In the genomic region with DNA sequence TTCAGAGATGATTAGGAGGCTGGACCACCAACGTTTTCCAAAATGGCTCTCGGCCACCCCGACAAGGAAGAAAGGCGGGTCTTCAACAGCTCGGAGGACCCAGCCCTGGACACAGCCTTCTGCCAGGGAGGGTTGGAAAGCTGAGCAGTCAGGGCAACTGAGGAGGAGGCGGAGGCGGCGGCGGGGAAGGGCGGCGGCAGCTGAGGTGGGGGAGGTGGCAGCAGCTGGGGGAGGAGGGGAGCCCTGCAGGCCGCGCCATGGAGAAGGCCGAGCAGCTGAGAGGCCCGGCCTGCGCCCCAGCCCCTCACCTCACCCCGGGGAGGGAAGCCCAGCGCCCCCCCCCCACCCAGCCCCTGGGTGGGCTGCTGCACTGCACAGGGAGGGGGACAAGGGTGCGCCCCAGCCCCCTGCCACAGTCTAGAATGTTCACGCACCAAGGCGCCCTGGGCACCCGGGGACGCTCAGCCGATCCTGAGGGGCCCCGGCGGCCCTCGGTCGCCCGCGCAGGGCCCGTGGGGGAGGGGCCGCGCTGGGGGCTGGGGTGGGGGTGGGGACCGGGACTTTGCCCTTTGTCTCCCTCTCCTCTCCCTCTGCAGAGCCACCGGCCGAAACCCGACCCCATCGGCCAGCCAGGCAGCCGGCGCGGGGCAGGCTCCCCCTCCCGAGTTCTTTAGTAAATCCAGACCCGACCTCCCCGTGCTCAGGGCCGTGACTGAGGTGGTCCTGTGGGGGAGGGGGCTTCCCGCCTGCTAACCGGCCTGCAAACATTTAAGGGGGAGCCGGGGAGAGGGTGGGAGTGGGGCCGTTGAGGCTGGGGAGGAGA, we compare ENCODE assay signal across 8 mouse cellular contexts. TPM values are rescaled to one million over a fixed set of nuclear protein-coding genes. Genes with fewer than 3 reads are reported as not detected.
A peak's percentile ranks its signal among the peaks of the same experiment; 100 is the strongest.
DNase-seq lines count a peak whose midpoint lies in the region; ATAC-seq lines count a peak whose summit lies in the region.

No protein-coding gene starts in this region.

- no peak for DNase-seq in kidney, adult 11 months
- peak; percentile 91 for DNase-seq in embryo, embryonic 10 days (ENCODE audit: low spot score)
- DNase-seq in right cerebral cortex, postnatal 4 days: peak; percentile 57
- DNase-seq in thymus, postnatal 0 days (ENCODE audit: low spot score): no peak
- DNase-seq in thymus, postnatal 25 days: no peak

- H3K27me3 ChIP-seq in kidney, embryonic 15.5 days: no peaks in the 10 kb centered on the region
- no peaks in the 10 kb centered on the region for H3K27me3 ChIP-seq in heart, embryonic 14.5 days (ENCODE audit: control insufficient read depth, insufficient read depth, low read length)
- H3K27me3 ChIP-seq in limb, embryonic 15.5 days: no peaks in the 10 kb centered on the region

- peaks cover 25% of the 10 kb centered on the region for H3K36me3 ChIP-seq in kidney, embryonic 15.5 days
- H3K36me3 ChIP-seq in heart, embryonic 14.5 days (ENCODE audit: control insufficient read depth, insufficient read depth, low read length): 0 out of 2 replicates have a peak, but pooled peaks cover 13% of the 10 kb centered on the region
- peaks cover 24% of the 10 kb centered on the region for H3K36me3 ChIP-seq in limb, embryonic 15.5 days

- H3K9me3 ChIP-seq in kidney, embryonic 15.5 days (replicated peaks): no peaks in the 10 kb centered on the region
- peaks cover 4% of the 10 kb centered on the region; the same call in 1 of the 2 replicates for H3K9me3 ChIP-seq in heart, embryonic 14.5 days (ENCODE audit: control insufficient read depth, low read length)
- no peaks in the 10 kb centered on the region for H3K9me3 ChIP-seq in limb, embryonic 15.5 days

- WGBS in kidney, embryonic 15.5 days: 11% methylated on average over 34 of the region's 49 CpGs
- 4% methylated on average over 36 of the region's 49 CpGs for WGBS in heart, embryonic 14.5 days
- WGBS in limb, embryonic 15.5 days: 6% methylated on average over 36 of the region's 49 CpGs

- peak overlapping the region; percentile 73 for H3K4me2 ChIP-seq in kidney, embryonic 15.5 days
- peak overlapping the region; percentile 91 for H3K4me2 ChIP-seq in heart, embryonic 14.5 days (ENCODE audit: low read length)
- H3K4me2 ChIP-seq in limb, embryonic 15.5 days: peak overlapping the region; percentile 76

- peaks cover 69% of the 10 kb centered on the region for H3K4me1 ChIP-seq in kidney, embryonic 15.5 days
- peaks cover 43 to 64% of the 10 kb centered on the region in 2 experiments for H3K4me1 ChIP-seq in heart, embryonic 14.5 days (ENCODE audit: control insufficient read depth in 2 of 2, insufficient read depth in 2 of 2, low read length in 2 of 2)
- peaks cover 68% of the 10 kb centered on the region for H3K4me1 ChIP-seq in limb, embryonic 15.5 days

- peak; percentile 91 for ATAC-seq in kidney, embryonic 15.5 days (replicated peaks; ENCODE audit: low FRiP score)
- peak; percentile 45 for ATAC-seq in heart, embryonic 14.5 days (ENCODE audit: insufficient number of reproducible peaks, insufficient read depth, low FRiP score, low read depth)
- peak; percentile 75; the same call in 1 of the 2 replicates for ATAC-seq in limb, embryonic 15.5 days (ENCODE audit: insufficient number of reproducible peaks, low FRiP score, low TSS enrichment, low read depth)

- peak overlapping the region; percentile 53; the same call in 1 of the 2 replicates for H3K9ac ChIP-seq in kidney, embryonic 15.5 days
- peak overlapping the region; percentile 87 for H3K9ac ChIP-seq in heart, embryonic 14.5 days (ENCODE audit: low read length)
- peak overlapping the region; percentile 51 for H3K9ac ChIP-seq in limb, embryonic 15.5 days

- peak overlapping the region; percentile 45 for H3K4me3 ChIP-seq in kidney, embryonic 15.5 days (replicated peaks)
- H3K4me3 ChIP-seq in heart, embryonic 14.5 days (ENCODE audit: control insufficient read depth in 1 of 2, insufficient read depth in 1 of 2, low read depth in 1 of 2, low read length in 2 of 2): peak overlapping the region; percentile 48 to 56
- H3K4me3 ChIP-seq in limb, embryonic 15.5 days: peak overlapping the region; percentile 43

- peak overlapping the region; percentile 97 for H3K27ac ChIP-seq in kidney, embryonic 15.5 days
- peak overlapping the region; percentile 73 to 86 for H3K27ac ChIP-seq in heart, embryonic 14.5 days (replicated peaks in 1 of 2; ENCODE audit: control insufficient read depth in 1 of 2, insufficient read depth in 1 of 2, low read depth in 2 of 2, low read length in 2 of 2)
- peak overlapping the region; percentile 86 for H3K27ac ChIP-seq in limb, embryonic 15.5 days

RNA-seq across cellular contexts. Expression of a gene that starts 14.6 kb away (rescaled TPM):
- polyA plus RNA-seq in kidney, embryonic 15.5 days (2015; fragmentation: Nextera tagmentation; extraction: Ambion mirVana): 53.8 and 57.9 TPM in 2 replicates
- 14.0 and 17.2 TPM in 2 replicates for polyA plus RNA-seq in heart, embryonic 14.5 days (2014; fragmentation: Nextera tagmentation; extraction: Ambion mirVana)
- 38.8 and 41.4 TPM in 2 replicates for polyA plus RNA-seq in limb, embryonic 15.5 days (2015; fragmentation: Nextera tagmentation; extraction: Ambion mirVana)
- polyA plus RNA-seq in thymus, postnatal 0 days (2015; fragmentation: Nextera tagmentation; extraction: Ambion mirVana): 1.3 and 1.5 TPM in 2 replicates

RNA-seq across cellular contexts. Expression of a gene that starts 33.2 kb away (rescaled TPM):
- not detected in 2 replicates for polyA plus RNA-seq in kidney, embryonic 15.5 days (2015; fragmentation: Nextera tagmentation; extraction: Ambion mirVana)
- polyA plus RNA-seq in heart, embryonic 14.5 days (2014; fragmentation: Nextera tagmentation; extraction: Ambion mirVana): not detected in 2 replicates
- polyA plus RNA-seq in limb, embryonic 15.5 days (2015; fragmentation: Nextera tagmentation; extraction: Ambion mirVana): not detected in 2 replicates
- polyA plus RNA-seq in thymus, postnatal 0 days (2015; fragmentation: Nextera tagmentation; extraction: Ambion mirVana): 3.1 and 3.8 TPM in 2 replicates

RNA-seq across cellular contexts. Expression of a gene that starts 43.6 kb away (rescaled TPM):
- 98.3 and 99.0 TPM in 2 replicates for polyA plus RNA-seq in kidney, embryonic 15.5 days (2015; fragmentation: Nextera tagmentation; extraction: Ambion mirVana)
- 23.5 and 30.5 TPM in 2 replicates for polyA plus RNA-seq in heart, embryonic 14.5 days (2014; fragmentation: Nextera tagmentation; extraction: Ambion mirVana)
- 89.0 and 99.0 TPM in 2 replicates for polyA plus RNA-seq in limb, embryonic 15.5 days (2015; fragmentation: Nextera tagmentation; extraction: Ambion mirVana)
- 128 and 144 TPM in 2 replicates for polyA plus RNA-seq in thymus, postnatal 0 days (2015; fragmentation: Nextera tagmentation; extraction: Ambion mirVana)

Comparison
In these comparisons a context has a peak if more than half of its experiments do, and no peak if none do; other contexts are left out.
1. DNase-seq: peak in embryo, embryonic 10 days (single experiment) and right cerebral cortex, postnatal 4 days (single experiment); none in kidney, adult 11 months (single experiment), thymus, postnatal 0 days (single experiment) and thymus, postnatal 25 days (single experiment).
2. Peak in every context shown above with its lines, with median percentiles within 50 percentile points of each other: ATAC-seq, H3K27ac ChIP-seq, H3K4me2 ChIP-seq, H3K4me3 ChIP-seq and H3K9ac ChIP-seq.